In genomic region chr7:19197985-19198384, GRCm38 (mm10) we compare ENCODE assay signal across 9 mouse cellular contexts. TPM values are rescaled to one million over a fixed set of nuclear protein-coding genes. Genes with fewer than 3 reads are reported as not detected.
A peak's percentile ranks its signal among the peaks of the same experiment; 100 is the strongest.
DNase-seq lines count a peak whose midpoint lies in the region; ATAC-seq and TF ChIP-seq lines count a peak whose summit lies in the region.
"Had no signal": no experiment of that assay in that cellular context is flagged by ENCODE, and none has a peak within 500 bp of the region (broad histone marks: within the 10 kb centered on the region; RNA-seq: fewer than 3 reads in every experiment).

No protein-coding gene starts in this region.

- peaks cover 66% of the 10 kb centered on the region for H3K4me1 ChIP-seq in E14TG2a.4 (replicated peaks; ENCODE audit: low read depth, low read length)
- H3K4me1 ChIP-seq in midbrain, embryonic 14.5 days (ENCODE audit: control insufficient read depth, insufficient read depth, low read length), result no peaks in the 10 kb centered on the region
- H3K4me1 ChIP-seq: neural tube, embryonic 13.5 days had no signal

- peak; percentile 44 for DNase-seq in kidney, adult 9 months
- no peak for DNase-seq in kidney, adult 11 months
- DNase-seq in adrenal gland, postnatal 36 days, result peak; percentile 46 to 51
- peak; percentile 40 to 56 for DNase-seq in natural killer cell, adult 2 months (ENCODE audit: low spot score in 2 of 2)
- DNase-seq in midbrain, embryonic 14.5 days, result no peak
- DNase-seq in gastrocnemius, postnatal 4 days (ENCODE audit: low spot score in 2 of 2), result no peak
- DNase-seq in left cerebral cortex, postnatal 25 days (ENCODE audit: low spot score in 2 of 2), result no peak

- peaks cover 39% of the 10 kb centered on the region for H3K36me3 ChIP-seq in E14TG2a.4 (ENCODE audit: insufficient read depth, low read length)
- peaks cover 70% of the 10 kb centered on the region for H3K36me3 ChIP-seq in midbrain, embryonic 14.5 days (ENCODE audit: control insufficient read depth, insufficient read depth, low read length)

- H3K27me3 ChIP-seq in E14TG2a.4 (ENCODE audit: insufficient read depth, low read length), result no peaks in the 10 kb centered on the region
- no peaks in the 10 kb centered on the region for H3K27me3 ChIP-seq in midbrain, embryonic 14.5 days (ENCODE audit: control insufficient read depth, insufficient read depth, low read length)
- H3K27me3 ChIP-seq: neural tube, embryonic 13.5 days had no signal

- ATAC-seq in midbrain, embryonic 14.5 days (ENCODE audit: low FRiP score, low TSS enrichment), result no peak

- peak; percentile 99 for TF ChIP-seq CTCF in E14TG2a.4 (conservative IDR thresholded peaks at IDR 0.05; ENCODE audit: low read length)

- intact Hi-C loops in left cerebral cortex, postnatal 25 days (cut with DNase I), result no loop called here

- H3K4me2 ChIP-seq in midbrain, embryonic 14.5 days (ENCODE audit: low read length), result no peak overlapping the region
- H3K4me2 ChIP-seq: neural tube, embryonic 13.5 days had no signal

- no peaks in the 10 kb centered on the region for H3K9me3 ChIP-seq in E14TG2a.4 (ENCODE audit: low read length)
- no peaks in the 10 kb centered on the region for H3K9me3 ChIP-seq in midbrain, embryonic 14.5 days (ENCODE audit: control insufficient read depth, low read length)
- H3K9me3 ChIP-seq: neural tube, embryonic 13.5 days had no signal

- H3K27ac ChIP-seq in midbrain, embryonic 14.5 days (replicated peaks; ENCODE audit: low read depth, low read length), result no peak overlapping the region
- H3K27ac ChIP-seq: neural tube, embryonic 13.5 days had no signal

- H3K4me3 ChIP-seq in E14TG2a.4 (replicated peaks; ENCODE audit: low read length), result no peak overlapping the region
- H3K4me3 ChIP-seq in midbrain, embryonic 14.5 days (replicated peaks; ENCODE audit: low read depth, low read length), result no peak overlapping the region
- H3K4me3 ChIP-seq: neural tube, embryonic 13.5 days had no signal

- H3K9ac ChIP-seq in midbrain, embryonic 14.5 days (replicated peaks; ENCODE audit: low read length), result no peak overlapping the region
- H3K9ac ChIP-seq: neural tube, embryonic 13.5 days had no signal

- 36% methylated on average over 2 of the region's 2 CpGs for WGBS in midbrain, embryonic 14.5 days

RNA-seq across cellular contexts. Expression of gene Gpr4, which starts 14.4 kb away (rescaled TPM):
- total RNA-seq in adrenal gland, postnatal 36 days (2021), result 10 to 100 TPM in 1 of 2 experiments, 1 to 10 TPM in 1; 5.9 to 12.9 TPM
- 1.8 and 2.5 TPM in 2 replicates for polyA plus RNA-seq in midbrain, embryonic 14.5 days (2014; fragmentation: Nextera tagmentation; extraction: Ambion mirVana)
- 1 to 10 TPM; 2.2 to 2.7 TPM for total RNA-seq in gastrocnemius, postnatal 4 days (2021)
- 1 to 10 TPM; 3.7 to 4.3 TPM for total RNA-seq in left cerebral cortex, postnatal 25 days (2021)

RNA-seq across cellular contexts. Expression of gene Eml2, which starts 21.8 kb away (rescaled TPM):
- 10 to 100 TPM; 45.2 to 65.2 TPM for total RNA-seq in adrenal gland, postnatal 36 days (2021)
- polyA plus RNA-seq in midbrain, embryonic 14.5 days (2014; fragmentation: Nextera tagmentation; extraction: Ambion mirVana), result 2.6 and 9.3 TPM in 2 replicates
- 10 to 100 TPM; 17.0 to 18.1 TPM for total RNA-seq in gastrocnemius, postnatal 4 days (2021)
- total RNA-seq in left cerebral cortex, postnatal 25 days (2021), result 100 to 1,000 TPM; 125 to 133 TPM

RNA-seq across cellular contexts. Expression of gene Opa3, which starts 30.1 kb away (rescaled TPM):
- total RNA-seq in adrenal gland, postnatal 36 days (2021), result 10 to 100 TPM; 31.7 to 37.4 TPM
- 33.2 and 35.0 TPM in 2 replicates for polyA plus RNA-seq in midbrain, embryonic 14.5 days (2014; fragmentation: Nextera tagmentation; extraction: Ambion mirVana)
- total RNA-seq in gastrocnemius, postnatal 4 days (2021), result 10 to 100 TPM; 30.7 to 31.3 TPM
- total RNA-seq in left cerebral cortex, postnatal 25 days (2021), result 10 to 100 TPM; 46.6 to 47.3 TPM

RNA-seq across cellular contexts. Expression of gene Gipr, which starts 32.1 kb away (rescaled TPM):
- under 1 TPM; 0.40 to 0.56 TPM for total RNA-seq in adrenal gland, postnatal 36 days (2021)
- polyA plus RNA-seq in midbrain, embryonic 14.5 days (2014; fragmentation: Nextera tagmentation; extraction: Ambion mirVana), result 2.6 and 3.1 TPM in 2 replicates
- under 1 TPM; 0.13 to 0.15 TPM for total RNA-seq in gastrocnemius, postnatal 4 days (2021)
- 1 to 10 TPM; 1.1 to 1.5 TPM for total RNA-seq in left cerebral cortex, postnatal 25 days (2021)

RNA-seq across cellular contexts. Expression of gene Snrpd2, which starts 48.5 kb away (rescaled TPM):
- 100 to 1,000 TPM in 1 of 2 experiments, 10 to 100 TPM in 1; 96.5 to 105 TPM for total RNA-seq in adrenal gland, postnatal 36 days (2021)
- polyA plus RNA-seq in midbrain, embryonic 14.5 days (2014; fragmentation: Nextera tagmentation; extraction: Ambion mirVana), result 112 and 130 TPM in 2 replicates
- total RNA-seq in gastrocnemius, postnatal 4 days (2021), result 100 to 1,000 TPM in 1 of 2 experiments, 10 to 100 TPM in 1; 85.4 to 103 TPM
- 10 to 100 TPM; 72.8 to 77.5 TPM for total RNA-seq in left cerebral cortex, postnatal 25 days (2021)

Comparison
In these comparisons a context has a peak if more than half of its experiments do, and no peak if none do; other contexts are left out.
1. DNase-seq: peak in kidney, adult 9 months (single experiment), adrenal gland, postnatal 36 days (2 of 2) and natural killer cell, adult 2 months (2 of 2); none in kidney, adult 11 months (single experiment), midbrain, embryonic 14.5 days (single experiment), gastrocnemius, postnatal 4 days (0 of 2) and left cerebral cortex, postnatal 25 days (0 of 2).